Mouse (Mus musculus): ENCODE data around the gene Ak6. TPM values are rescaled to one million over a fixed set of nuclear protein-coding genes. Genes with fewer than 3 reads are reported as not detected.

The Ak6 gene
- polyA plus RNA-seq, 1 experiment from 2014 or later, result 355 TPM

DNA sequence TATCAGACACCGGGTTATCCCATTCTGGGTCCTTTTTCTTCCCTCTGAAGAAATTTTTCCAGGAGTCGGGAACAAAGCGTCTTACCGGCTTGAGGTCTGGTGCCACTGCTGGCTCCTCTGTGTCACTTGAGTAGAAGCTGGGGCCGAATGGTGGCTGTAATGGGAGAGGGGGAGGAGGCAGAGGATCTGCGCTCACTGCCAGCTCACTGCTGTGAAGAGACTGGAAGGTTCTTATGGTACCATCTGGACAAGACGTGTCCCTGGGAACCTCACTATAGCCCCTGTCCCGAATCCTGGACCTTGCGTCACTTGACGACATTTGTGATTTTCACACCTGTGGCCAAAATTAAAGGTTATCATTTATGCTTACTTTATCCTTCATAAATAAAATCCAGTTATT lies 38.5 kb upstream of the Ak6 start:
- no peaks in the 10 kb centered on the region for H3K36me3 ChIP-seq (ENCODE audit: control insufficient read depth, insufficient read depth, low read length)
- 95% methylated on average over 10 of the region's 10 CpGs for WGBS
- H3K9ac ChIP-seq (ENCODE audit: low read length), result no peak overlapping the region
- DNase-seq (ENCODE audit: low spot score, missing footprints) (no peak), ATAC-seq (ENCODE audit: low FRiP score) (no peak)
- H3K4me3 ChIP-seq (ENCODE audit: low read depth, low read length), result no peak overlapping the region
- no peak overlapping the region for H3K27ac ChIP-seq (ENCODE audit: low read depth, low read length)
- H3K4me2 ChIP-seq, result no peak overlapping the region
- H3K9me3 ChIP-seq (ENCODE audit: control insufficient read depth, low read length), result no peaks in the 10 kb centered on the region; the same call in 1 of the 2 replicates
- peaks cover 9% of the 10 kb centered on the region; the same call in 1 of the 2 replicates for H3K27me3 ChIP-seq (ENCODE audit: control insufficient read depth, insufficient read depth, low read length)
- H3K4me1 ChIP-seq (ENCODE audit: control insufficient read depth, insufficient read depth, low read length), result peaks cover 4% of the 10 kb centered on the region; the same call in 1 of the 2 replicates

- no peaks in the 10 kb centered on the region for H3K9me3 ChIP-seq (ENCODE audit: control insufficient read depth, low read length)
- peaks cover 11% of the 10 kb centered on the region; the same call in 1 of the 2 replicates for H3K27me3 ChIP-seq (ENCODE audit: control insufficient read depth, insufficient read depth, low read length)
- 66% methylated on average over 2 of the region's 2 CpGs for WGBS
- ATAC-seq (ENCODE audit: low FRiP score), result no peak
- no peak overlapping the region for H3K27ac ChIP-seq (ENCODE audit: low read depth, low read length)
- DNase-seq (ENCODE audit: low spot score, missing footprints), result peak; percentile 85
- H3K9ac ChIP-seq (ENCODE audit: low read length), result no peak overlapping the region
- no peak overlapping the region for H3K4me3 ChIP-seq (ENCODE audit: low read depth, low read length)
- H3K36me3 ChIP-seq (ENCODE audit: control insufficient read depth, insufficient read depth, low read length), result no peaks in the 10 kb centered on the region
- peaks cover 4% of the 10 kb centered on the region; the same call in 1 of the 2 replicates for H3K4me1 ChIP-seq (ENCODE audit: control insufficient read depth, insufficient read depth, low read length)
- H3K4me2 ChIP-seq, result no peak overlapping the region
Observed at GRCm38 (mm10) chr13:100612903-100613302, 37.9 kb upstream of the Ak6 start.

DNA sequence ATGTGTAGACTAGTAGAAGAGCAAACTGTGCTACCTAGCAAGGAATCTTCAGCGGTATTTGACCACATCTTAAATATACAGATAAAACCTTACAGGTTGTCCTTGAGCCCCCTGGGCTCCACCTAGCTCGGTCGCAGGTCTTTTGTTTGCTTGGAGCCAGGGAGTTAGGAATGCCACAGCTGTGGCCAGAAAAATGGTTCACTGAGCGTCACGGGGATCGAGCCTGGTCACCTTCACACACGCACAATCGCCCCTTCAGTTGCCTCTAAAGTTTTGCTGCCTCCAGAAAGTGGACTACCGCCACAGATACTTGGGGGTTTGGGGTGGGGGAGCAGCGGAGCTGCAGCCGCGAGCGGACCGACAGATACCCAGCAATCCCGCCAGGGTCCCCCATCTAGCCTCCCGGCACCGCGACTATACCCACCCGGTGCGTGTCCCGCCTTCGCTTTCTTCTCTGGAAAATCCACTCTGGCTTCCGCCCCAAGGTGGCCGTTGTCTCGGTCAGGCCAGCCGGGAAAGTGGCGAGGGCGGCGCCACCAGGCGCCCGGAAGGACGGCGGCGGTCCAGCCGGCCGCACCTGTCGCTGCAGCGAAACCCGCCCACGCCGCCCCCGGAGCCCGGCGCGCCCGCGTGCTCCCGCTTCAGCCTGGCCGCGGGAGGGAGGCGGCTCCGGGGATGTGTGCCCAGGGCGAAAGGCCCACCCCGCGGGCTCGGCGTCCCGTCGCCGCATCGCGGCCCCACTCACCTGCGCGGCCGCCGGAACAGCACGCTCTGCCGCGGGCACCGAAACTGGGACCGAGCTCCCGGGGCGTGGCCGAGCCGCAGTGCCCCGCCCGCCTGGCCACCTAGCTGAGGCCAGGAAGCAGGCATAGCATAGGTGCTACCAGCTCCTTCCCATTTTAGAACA lies 34.3 kb upstream of the Ak6 start, which contains the start of gene Marveld2:
Gene Marveld2, minus strand, starts transcription at position 791 of the 907 bp plus-strand sequence.
- WGBS, result 2% methylated on average over 61 of the region's 77 CpGs
- Histone ChIP-seq H3K9ac (ENCODE audit: low read length) (peak within 1 kb of the TSS; percentile 64), H3K4me2 (peak within 1 kb of the TSS; percentile 94), H3K27ac (ENCODE audit: low read depth, low read length) (no peak within 1 kb of the TSS), H3K4me3 (ENCODE audit: low read depth, low read length) (peak within 1 kb of the TSS; percentile 55), H3K9me3 (ENCODE audit: control insufficient read depth, low read length) (no peaks in the 10 kb centered on the region), H3K36me3 (ENCODE audit: control insufficient read depth, insufficient read depth, low read length) (no peaks in the 10 kb centered on the region; the same call in 1 of the 2 replicates), H3K27me3 (ENCODE audit: control insufficient read depth, insufficient read depth, low read length) (peaks cover 11% of the 10 kb centered on the region; the same call in 1 of the 2 replicates), H3K4me1 (ENCODE audit: control insufficient read depth, insufficient read depth, low read length) (peaks cover 4% of the 10 kb centered on the region; the same call in 1 of the 2 replicates)
- peak; percentile 91 for DNase-seq (ENCODE audit: low spot score, missing footprints)
- ATAC-seq (ENCODE audit: low FRiP score), result peak; percentile 58; the same call in 1 of the 2 replicates

GRCm38 (mm10) chr13:100617583-100617982 lies 33.2 kb upstream of the Ak6 start:
- WGBS, result 78% methylated on average over 13 of the region's 13 CpGs

DNA sequence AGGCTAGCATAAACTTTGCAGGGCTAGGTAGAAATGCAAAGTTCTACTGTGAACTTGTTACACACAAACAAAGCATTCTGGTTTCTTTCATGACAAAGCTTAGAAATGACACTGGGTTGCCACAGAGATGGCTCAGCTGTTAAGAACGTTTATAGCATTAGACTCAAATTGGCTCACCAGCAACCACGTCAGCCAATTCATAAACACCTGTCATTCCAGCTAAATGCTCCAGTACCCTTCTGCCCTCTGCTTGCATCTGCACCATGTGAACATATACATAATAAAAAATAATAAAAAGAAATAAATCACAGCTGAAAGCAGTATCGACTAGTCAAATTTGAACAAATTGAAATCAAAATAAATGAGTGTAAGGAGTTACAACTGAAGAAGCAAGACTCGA lies 28.5 kb upstream of the Ak6 start:
- DNase-seq (ENCODE audit: low spot score, missing footprints) (no peak), ATAC-seq (ENCODE audit: low FRiP score) (no peak)
- no peak overlapping the region for H3K4me3 ChIP-seq (ENCODE audit: low read depth, low read length)
- WGBS, result 89% methylated on average over 4 of the region's 4 CpGs
- no peak overlapping the region for H3K9ac ChIP-seq (ENCODE audit: low read length)
- no peak overlapping the region for H3K4me2 ChIP-seq
- no peaks in the 10 kb centered on the region for H3K4me1 ChIP-seq (ENCODE audit: control insufficient read depth, insufficient read depth, low read length)
- peaks cover 8% of the 10 kb centered on the region for H3K36me3 ChIP-seq (ENCODE audit: control insufficient read depth, insufficient read depth, low read length)
- no peak overlapping the region for H3K27ac ChIP-seq (ENCODE audit: low read depth, low read length)
- H3K27me3 ChIP-seq (ENCODE audit: control insufficient read depth, insufficient read depth, low read length), result peaks cover 2% of the 10 kb centered on the region; the same call in 1 of the 2 replicates
- H3K9me3 ChIP-seq (ENCODE audit: control insufficient read depth, low read length), result no peaks in the 10 kb centered on the region

More at GRCm38 (mm10) chr13:100617583-100617982, 33.2 kb upstream of the Ak6 start:
- H3K9me3 ChIP-seq (ENCODE audit: control insufficient read depth, low read length), result no peaks in the 10 kb centered on the region
- ATAC-seq (ENCODE audit: low FRiP score), result no peak
- H3K9ac ChIP-seq (ENCODE audit: low read length), result no peak overlapping the region
- no peak for DNase-seq (ENCODE audit: low spot score, missing footprints)
- peaks cover under 1% of the 10 kb centered on the region; the same call in 1 of the 2 replicates for H3K36me3 ChIP-seq (ENCODE audit: control insufficient read depth, insufficient read depth, low read length)
- peaks cover 11% of the 10 kb centered on the region; the same call in 1 of the 2 replicates for H3K27me3 ChIP-seq (ENCODE audit: control insufficient read depth, insufficient read depth, low read length)
- peaks cover 4% of the 10 kb centered on the region; the same call in 1 of the 2 replicates for H3K4me1 ChIP-seq (ENCODE audit: control insufficient read depth, insufficient read depth, low read length)
- H3K4me2 ChIP-seq, result no peak overlapping the region
- no peak overlapping the region for H3K27ac ChIP-seq (ENCODE audit: low read depth, low read length)
- H3K4me3 ChIP-seq (ENCODE audit: low read depth, low read length), result no peak overlapping the region

DNA sequence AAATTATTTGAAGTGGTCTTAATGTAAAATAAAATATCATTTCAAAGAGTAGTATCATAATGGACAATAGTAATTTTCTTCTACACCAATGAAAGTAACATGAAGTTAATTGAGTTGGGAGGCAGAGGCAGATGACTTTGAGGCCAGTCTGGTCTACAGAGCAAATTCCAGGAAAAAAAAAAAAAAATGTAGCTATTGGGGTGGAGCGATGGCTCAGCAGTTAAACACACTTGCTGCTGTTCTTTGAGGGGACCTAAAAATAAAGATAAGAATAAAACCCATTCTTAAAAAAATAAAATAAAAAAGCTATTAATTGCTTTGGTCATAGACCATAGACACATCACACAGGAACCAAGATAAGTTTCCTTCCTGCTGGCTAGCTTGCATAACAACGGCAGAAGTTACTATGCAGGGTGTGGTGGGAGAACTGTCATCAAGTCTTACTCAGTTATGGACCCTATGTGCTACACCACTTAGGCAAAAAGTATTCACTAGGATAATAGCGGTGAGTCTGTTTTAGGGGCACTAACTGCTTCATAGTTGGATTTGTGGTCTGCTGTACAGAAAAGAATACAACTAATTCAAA lies 16.6 kb upstream of the Ak6 start:
- no peak overlapping the region for H3K9ac ChIP-seq (ENCODE audit: low read length)
- no peak overlapping the region for H3K4me2 ChIP-seq
- peaks cover 8% of the 10 kb centered on the region for H3K36me3 ChIP-seq (ENCODE audit: control insufficient read depth, insufficient read depth, low read length)
- H3K27me3 ChIP-seq (ENCODE audit: control insufficient read depth, insufficient read depth, low read length), result no peaks in the 10 kb centered on the region
- no peaks in the 10 kb centered on the region for H3K4me1 ChIP-seq (ENCODE audit: control insufficient read depth, insufficient read depth, low read length)
- DNase-seq (ENCODE audit: low spot score, missing footprints) (no peak), ATAC-seq (ENCODE audit: low FRiP score) (no peak)
- no peak overlapping the region for H3K27ac ChIP-seq (ENCODE audit: low read depth, low read length)
- no peaks in the 10 kb centered on the region for H3K9me3 ChIP-seq (ENCODE audit: control insufficient read depth, low read length)
- 93% methylated on average over 3 of the region's 3 CpGs for WGBS
- no peak overlapping the region for H3K4me3 ChIP-seq (ENCODE audit: low read depth, low read length)

DNA sequence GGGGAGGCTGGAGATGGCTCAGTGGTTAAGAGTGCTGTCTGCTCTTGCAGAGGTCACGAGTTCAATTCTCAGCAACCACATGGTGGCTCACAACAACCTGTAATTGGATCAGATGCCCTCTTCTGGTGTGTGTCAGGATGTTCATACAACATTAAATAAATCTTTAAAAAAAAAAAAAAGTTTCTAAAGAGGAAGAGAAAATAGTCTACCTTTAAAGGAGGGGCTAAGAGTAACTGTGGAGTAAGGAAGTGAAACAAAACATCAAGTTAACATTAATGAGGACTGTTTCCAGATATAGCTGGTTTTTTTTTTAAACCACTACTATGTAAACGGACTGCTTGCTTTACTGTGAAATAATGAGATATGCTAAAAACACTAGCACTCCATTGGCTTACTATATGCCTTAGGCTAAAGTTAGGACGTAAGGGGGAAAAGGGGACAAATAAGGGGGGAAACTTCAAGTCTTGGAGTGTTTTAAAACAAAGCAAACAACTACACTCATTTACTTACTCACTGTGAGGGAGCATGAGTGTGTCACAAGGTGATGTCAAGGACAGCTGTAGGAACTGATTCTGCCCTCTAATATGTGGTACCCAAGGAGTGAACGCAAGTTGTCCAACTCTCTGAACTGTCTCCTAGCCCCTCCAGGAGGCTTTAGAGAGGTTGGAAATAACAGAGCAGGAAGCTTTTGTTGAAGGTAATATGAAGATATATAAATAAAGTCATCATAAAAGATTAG lies 8.1 kb upstream of the Ak6 start:
- ATAC-seq (ENCODE audit: low FRiP score), result no peak
- Histone ChIP-seq H3K9ac (ENCODE audit: low read length) (no peak overlapping the region), H3K9me3 (ENCODE audit: control insufficient read depth, low read length) (no peaks in the 10 kb centered on the region), H3K4me3 (ENCODE audit: low read depth, low read length) (no peak overlapping the region), H3K27ac (ENCODE audit: low read depth, low read length) (no peak overlapping the region), H3K36me3 (ENCODE audit: control insufficient read depth, insufficient read depth, low read length) (peaks cover 7% of the 10 kb centered on the region; the same call in 1 of the 2 replicates), H3K4me2 (no peak overlapping the region), H3K4me1 (ENCODE audit: control insufficient read depth, insufficient read depth, low read length) (no peaks in the 10 kb centered on the region), H3K27me3 (ENCODE audit: control insufficient read depth, insufficient read depth, low read length) (no peaks in the 10 kb centered on the region)
- DNase-seq (ENCODE audit: low spot score, missing footprints), result no peak
- 93% methylated on average over 4 of the region's 4 CpGs for WGBS

GRCm38 (mm10) chr13:100648223-100648622 lies 2.6 kb upstream of the Ak6 start:
- H3K4me3 ChIP-seq (ENCODE audit: low read depth, low read length), result no peak overlapping the region
- H3K9ac ChIP-seq (ENCODE audit: low read length), result no peak overlapping the region
- DNase-seq (ENCODE audit: low spot score, missing footprints), result no peak
- no peak for ATAC-seq (ENCODE audit: low FRiP score)
- no peaks in the 10 kb centered on the region for H3K9me3 ChIP-seq (ENCODE audit: control insufficient read depth, low read length)
- peaks cover 7% of the 10 kb centered on the region for H3K4me1 ChIP-seq (ENCODE audit: control insufficient read depth, insufficient read depth, low read length)
- no peak overlapping the region for H3K27ac ChIP-seq (ENCODE audit: low read depth, low read length)
- 0 out of 2 replicates have a peak, but pooled peaks cover 7% of the 10 kb centered on the region for H3K36me3 ChIP-seq (ENCODE audit: control insufficient read depth, insufficient read depth, low read length)
- WGBS, result 91% methylated on average over 8 of the region's 8 CpGs
- no peak overlapping the region for H3K4me2 ChIP-seq
- no peaks in the 10 kb centered on the region for H3K27me3 ChIP-seq (ENCODE audit: control insufficient read depth, insufficient read depth, low read length)
